Mouse (Mus musculus): ENCODE measurements at regions not wholly inside any gene's neighbourhood (a gene's known extent, or its start where the extent isn't known, plus 50 kb on each side); places are given as distances from the start of the nearest gene placed in this dataset.
A peak's percentile ranks its signal among the peaks of the same experiment; 100 is the strongest.

DNA sequence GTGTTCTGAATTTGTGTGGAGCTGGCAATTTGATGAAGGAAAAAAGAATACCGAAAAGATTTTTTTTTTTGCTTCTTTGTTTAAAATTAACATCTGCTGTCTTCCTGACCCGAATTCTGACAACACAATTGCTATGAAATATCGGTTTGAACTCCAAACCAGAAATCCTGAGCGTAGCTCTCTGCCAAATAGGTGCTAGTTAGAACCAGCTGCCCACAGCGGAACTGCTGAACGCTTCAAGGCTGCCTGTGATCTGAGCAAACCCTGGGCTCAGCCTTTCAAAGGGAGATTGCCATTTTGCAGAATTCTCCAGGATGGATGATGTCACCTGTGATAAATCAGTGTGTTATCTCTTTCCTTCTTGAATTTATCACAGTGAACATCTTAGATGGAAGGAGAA is 380.6 kb upstream of the Arglu1 start:
- Histone ChIP-seq H3K27ac (ENCODE audit: low read depth, low read length) (no peak overlapping the region), H3K4me1 (ENCODE audit: insufficient read depth) (0 out of 2 replicates have a peak, but pooled peaks cover 4% of the 10 kb centered on the region), H3K4me3 (ENCODE audit: low read depth, low read length) (no peak overlapping the region), H3K9ac (no peak overlapping the region), H3K36me3 (ENCODE audit: insufficient read depth) (no peaks in the 10 kb centered on the region), H3K27me3 (ENCODE audit: insufficient read depth, low read length) (no peaks in the 10 kb centered on the region), H3K9me3 (ENCODE audit: low read length) (no peaks in the 10 kb centered on the region), H3K4me2 (ENCODE audit: low read depth) (no peak overlapping the region)
- ATAC-seq = peak; percentile 47
- TF ChIP-seq CTCF (IDR thresholded peaks at IDR 0.05; ENCODE audit: low read depth) = no peak
- WGBS = 49% methylated on average over 6 of the region's 6 CpGs
- peak; percentile 38 for DNase-seq

DNA sequence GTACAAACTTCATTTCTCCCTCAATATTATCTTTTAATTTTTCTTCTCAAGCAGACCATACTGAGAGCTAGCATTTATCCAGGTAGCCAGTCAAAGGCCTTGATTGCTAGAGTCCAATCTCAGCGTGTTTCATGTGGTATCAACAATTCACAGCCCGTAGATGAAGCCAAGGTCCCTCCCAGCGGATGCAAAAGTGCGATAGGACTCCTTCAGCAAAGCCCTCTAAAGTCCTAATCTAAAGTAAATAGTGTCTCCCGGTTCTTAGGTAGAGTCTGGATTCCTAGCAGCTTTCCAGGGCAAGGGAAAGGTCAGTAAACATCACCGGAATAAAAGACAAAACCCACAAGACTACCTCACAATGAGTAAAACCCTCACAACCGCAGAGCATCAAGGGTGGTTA is 379.5 kb upstream of the Arglu1 start:
- ATAC-seq (no peak), DNase-seq (no peak)
- Histone ChIP-seq H3K4me3 (ENCODE audit: low read depth, low read length) (no peak overlapping the region), H3K9me3 (ENCODE audit: low read length) (no peaks in the 10 kb centered on the region), H3K27me3 (ENCODE audit: insufficient read depth, low read length) (no peaks in the 10 kb centered on the region), H3K4me1 (ENCODE audit: insufficient read depth) (0 out of 2 replicates have a peak, but pooled peaks cover 4% of the 10 kb centered on the region), H3K9ac (no peak overlapping the region), H3K27ac (ENCODE audit: low read depth, low read length) (no peak overlapping the region), H3K4me2 (ENCODE audit: low read depth) (no peak overlapping the region), H3K36me3 (ENCODE audit: insufficient read depth) (no peaks in the 10 kb centered on the region)
- TF ChIP-seq CTCF (IDR thresholded peaks at IDR 0.05; ENCODE audit: low read depth) = no peak
- WGBS = 82% methylated on average over 7 of the region's 7 CpGs

DNA sequence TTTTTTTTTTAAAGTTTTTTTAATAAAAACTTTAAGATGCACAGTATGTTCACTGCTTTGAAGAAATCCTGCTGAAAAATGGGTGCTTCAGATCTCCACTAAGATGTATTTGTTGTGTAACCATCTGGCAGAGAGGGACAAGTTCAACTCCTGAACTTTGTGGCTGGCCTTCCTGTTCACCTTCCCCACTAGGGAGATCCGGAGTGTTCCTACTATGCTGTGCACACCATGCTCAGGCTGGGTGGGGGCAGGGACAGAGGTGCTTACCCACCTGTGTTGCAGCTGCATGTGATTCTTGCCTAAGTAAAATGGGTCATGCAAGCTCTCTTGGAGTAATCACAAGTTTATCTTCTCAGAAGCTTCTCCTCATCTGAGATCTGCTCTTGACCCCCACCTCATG is 377.4 kb upstream of the Arglu1 start:
- no peak for TF ChIP-seq CTCF (IDR thresholded peaks at IDR 0.05; ENCODE audit: low read depth)
- Histone ChIP-seq H3K36me3 (ENCODE audit: insufficient read depth) (no peaks in the 10 kb centered on the region), H3K27me3 (ENCODE audit: insufficient read depth, low read length) (no peaks in the 10 kb centered on the region), H3K4me2 (ENCODE audit: low read depth) (no peak overlapping the region), H3K27ac (ENCODE audit: low read depth, low read length) (no peak overlapping the region), H3K4me3 (ENCODE audit: low read depth, low read length) (no peak overlapping the region), H3K9ac (no peak overlapping the region), H3K9me3 (ENCODE audit: low read length) (no peaks in the 10 kb centered on the region), H3K4me1 (ENCODE audit: insufficient read depth) (0 out of 2 replicates have a peak, but pooled peaks cover 4% of the 10 kb centered on the region)
- DNase-seq (no peak), ATAC-seq (no peak)
- WGBS = 85% methylated on average over 1 of the region's 1 CpGs

DNA sequence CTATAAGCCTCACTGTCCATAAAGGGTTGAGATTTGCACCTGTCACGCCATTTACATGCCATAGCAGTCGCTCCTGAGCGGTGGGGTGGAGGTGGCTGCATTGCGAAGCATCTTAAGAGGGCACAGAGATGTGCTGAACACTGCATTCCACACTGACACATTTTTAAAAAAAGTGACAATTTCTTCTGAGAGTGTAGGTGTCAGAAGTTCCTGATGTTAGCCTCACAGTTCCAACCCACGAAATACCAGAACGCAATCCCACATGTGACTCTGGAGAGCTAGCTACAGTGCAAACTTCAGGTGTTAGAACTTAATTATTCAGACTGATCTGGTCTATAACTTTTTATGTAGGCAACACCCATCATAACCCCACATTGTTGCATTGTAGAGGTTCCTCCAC is 369.8 kb upstream of the Arglu1 start:
- Histone ChIP-seq H3K36me3 (ENCODE audit: insufficient read depth) (no peaks in the 10 kb centered on the region), H3K4me3 (ENCODE audit: low read depth, low read length) (no peak overlapping the region), H3K27ac (ENCODE audit: low read depth, low read length) (no peak overlapping the region), H3K9ac (no peak overlapping the region), H3K4me1 (ENCODE audit: insufficient read depth) (no peaks in the 10 kb centered on the region), H3K4me2 (ENCODE audit: low read depth) (no peak overlapping the region), H3K9me3 (ENCODE audit: low read length) (no peaks in the 10 kb centered on the region), H3K27me3 (ENCODE audit: insufficient read depth, low read length) (no peaks in the 10 kb centered on the region)
- 95% methylated on average over 6 of the region's 6 CpGs for WGBS
- ATAC-seq = no peak
- no peak for TF ChIP-seq CTCF (IDR thresholded peaks at IDR 0.05; ENCODE audit: low read depth)
- no peak for DNase-seq

DNA sequence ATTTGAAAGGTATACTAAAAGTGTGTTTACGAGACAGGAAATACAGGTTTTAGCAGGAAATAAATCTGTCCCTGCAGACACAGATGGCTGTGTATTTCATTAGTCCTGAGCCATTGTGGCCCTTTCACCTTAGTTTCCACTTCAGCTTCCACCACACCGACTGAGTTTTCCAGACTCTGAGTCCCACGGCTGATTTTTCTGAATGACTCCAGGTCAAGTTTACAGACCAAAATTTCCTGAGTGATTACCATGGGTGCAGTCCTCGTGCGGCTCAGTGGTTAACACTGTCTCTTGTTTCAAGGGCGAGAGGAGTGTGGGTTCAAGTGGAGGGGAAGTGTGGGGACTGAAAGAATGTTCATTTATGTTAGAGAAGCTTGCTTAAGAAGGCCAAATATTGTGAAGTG is 365.1 kb upstream of the Arglu1 start:
- H3K9me3 ChIP-seq (ENCODE audit: low read length) = no peaks in the 10 kb centered on the region
- TF ChIP-seq CTCF (IDR thresholded peaks at IDR 0.05; ENCODE audit: low read depth) = no peak
- H3K4me1 ChIP-seq (ENCODE audit: insufficient read depth) = no peaks in the 10 kb centered on the region; the same call in 1 of the 2 replicates
- no peak overlapping the region for H3K4me2 ChIP-seq (ENCODE audit: low read depth)
- no peak overlapping the region for H3K9ac ChIP-seq
- DNase-seq (no peak), ATAC-seq (no peak)
- no peak overlapping the region for H3K4me3 ChIP-seq (ENCODE audit: low read depth, low read length)
- H3K27me3 ChIP-seq (ENCODE audit: insufficient read depth, low read length) = no peaks in the 10 kb centered on the region
- 90% methylated on average over 6 of the region's 6 CpGs for WGBS
- no peaks in the 10 kb centered on the region for H3K36me3 ChIP-seq (ENCODE audit: insufficient read depth)
- no peak overlapping the region for H3K27ac ChIP-seq (ENCODE audit: low read depth, low read length)

DNA sequence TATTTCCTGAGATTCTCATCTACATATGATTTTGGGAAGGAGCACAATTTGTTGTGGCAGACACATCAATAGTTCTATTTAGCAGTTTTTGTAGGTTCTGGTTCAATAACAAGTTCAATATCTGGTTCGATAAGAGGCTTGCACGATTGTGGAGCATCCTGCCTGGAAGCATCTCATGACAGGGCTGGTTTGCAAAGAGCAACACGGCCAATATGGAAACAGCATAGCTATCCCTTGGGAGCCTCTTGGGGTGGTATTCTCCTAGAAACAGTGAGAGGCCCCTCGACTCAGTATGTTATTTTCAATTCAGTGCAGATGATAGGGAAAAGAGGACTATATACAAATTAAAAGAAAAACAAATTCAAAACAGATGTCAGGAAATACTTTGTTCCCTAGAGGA is 364.5 kb upstream of the Arglu1 start:
- ATAC-seq = no peak
- no peak overlapping the region for H3K4me2 ChIP-seq (ENCODE audit: low read depth)
- H3K4me1 ChIP-seq (ENCODE audit: insufficient read depth) = no peaks in the 10 kb centered on the region; the same call in 1 of the 2 replicates
- no peak for TF ChIP-seq CTCF (IDR thresholded peaks at IDR 0.05; ENCODE audit: low read depth)
- 79% methylated on average over 4 of the region's 4 CpGs for WGBS
- H3K9me3 ChIP-seq (ENCODE audit: low read length) = no peaks in the 10 kb centered on the region
- no peaks in the 10 kb centered on the region for H3K27me3 ChIP-seq (ENCODE audit: insufficient read depth, low read length)
- no peaks in the 10 kb centered on the region for H3K36me3 ChIP-seq (ENCODE audit: insufficient read depth)
- H3K4me3 ChIP-seq (ENCODE audit: low read depth, low read length) = no peak overlapping the region
- H3K9ac ChIP-seq = no peak overlapping the region
- H3K27ac ChIP-seq (ENCODE audit: low read depth, low read length) = no peak overlapping the region
- no peak for DNase-seq

DNA sequence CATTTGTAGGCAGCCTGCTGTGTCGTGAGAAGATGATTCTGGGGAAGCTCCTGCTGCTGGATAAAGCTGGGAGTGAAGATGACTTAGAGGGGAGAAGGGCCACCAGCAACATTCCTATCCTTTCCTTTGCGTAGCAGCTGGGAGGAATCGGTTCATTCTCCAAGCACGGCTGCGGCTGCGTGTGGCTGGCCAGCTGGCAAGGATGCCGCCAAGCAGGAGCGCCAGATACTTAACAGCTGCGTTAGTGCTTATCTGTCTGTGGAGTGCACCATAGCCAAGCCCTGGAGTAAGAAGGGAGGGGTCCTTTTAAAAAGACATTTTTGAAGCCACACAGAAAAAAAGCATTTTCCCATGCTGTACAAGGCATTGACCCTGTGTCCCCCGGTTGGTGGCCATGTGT is 361.4 kb upstream of the Arglu1 start:
- TF ChIP-seq CTCF (IDR thresholded peaks at IDR 0.05; ENCODE audit: low read depth) = no peak
- H3K9me3 ChIP-seq (ENCODE audit: low read length) = no peaks in the 10 kb centered on the region
- H3K4me2 ChIP-seq (ENCODE audit: low read depth) = no peak overlapping the region
- WGBS = 64% methylated on average over 10 of the region's 10 CpGs
- H3K4me1 ChIP-seq (ENCODE audit: insufficient read depth) = no peaks in the 10 kb centered on the region; the same call in 1 of the 2 replicates
- H3K4me3 ChIP-seq (ENCODE audit: low read depth, low read length) = no peak overlapping the region
- H3K27me3 ChIP-seq (ENCODE audit: insufficient read depth, low read length) = no peaks in the 10 kb centered on the region
- H3K27ac ChIP-seq (ENCODE audit: low read depth, low read length) = no peak overlapping the region
- no peaks in the 10 kb centered on the region for H3K36me3 ChIP-seq (ENCODE audit: insufficient read depth)
- ATAC-seq (peak; percentile 90), DNase-seq (peak; percentile 52)
- H3K9ac ChIP-seq = no peak overlapping the region

All from forebrain, postnatal 0 days (tissue).